24 mouse cellular contexts compared by ENCODE assay signal in the genomic region with DNA sequence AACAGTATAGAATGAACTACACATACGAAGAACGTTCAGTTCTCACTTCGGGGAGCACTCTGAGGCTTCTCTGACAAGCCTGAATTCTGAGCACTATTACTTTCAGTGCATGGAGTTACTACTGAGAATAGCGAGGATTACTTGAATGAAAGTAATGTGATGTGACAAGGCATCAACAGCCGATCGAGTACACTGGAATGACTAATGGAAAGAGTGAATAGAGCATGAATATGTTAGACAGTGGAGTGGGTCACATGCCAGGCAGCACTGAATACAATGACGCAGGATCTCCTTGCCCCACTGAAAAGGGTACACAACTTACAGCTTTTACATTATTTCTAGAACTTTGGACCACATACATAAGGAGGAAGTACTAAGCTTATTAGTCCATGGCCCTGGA.
A peak's percentile ranks its signal among the peaks of the same experiment; 100 is the strongest.
DNase-seq lines count a peak whose midpoint lies in the region; ATAC-seq and TF ChIP-seq lines count a peak whose summit lies in the region.
"Had no signal": no experiment of that assay in that cellular context is flagged by ENCODE, and none has a peak within 500 bp of the region (broad histone marks: within the 10 kb centered on the region; RNA-seq: fewer than 3 reads in every experiment).

No protein-coding gene starts in this region.

- TF ChIP-seq CTCF in embryonic fibroblast, embryonic 13.5 days (IDR thresholded peaks at IDR 0.05; ENCODE audit: borderline replicate concordance, insufficient read depth, low read length): no peak

- H3K9ac ChIP-seq in forebrain, embryonic 14.5 days (ENCODE audit: low read length): no peak overlapping the region
- no peak overlapping the region for H3K9ac ChIP-seq in forebrain, embryonic 16.5 days (replicated peaks; ENCODE audit: low read depth, low read length)
- H3K9ac ChIP-seq in midbrain, embryonic 13.5 days (replicated peaks): no peak overlapping the region
- no peak overlapping the region for H3K9ac ChIP-seq in midbrain, embryonic 15.5 days
- H3K9ac ChIP-seq: embryonic facial prominence, embryonic 12.5 days; forebrain, embryonic 12.5 days; forebrain, embryonic 15.5 days had no signal

- DNase-seq in forebrain, embryonic 14.5 days (ENCODE audit: low spot score): peak; percentile 11
- DNase-seq in retina, postnatal 1 day: peak; percentile 65
- DNase-seq in kidney, postnatal 14 days: no peak
- DNase-seq: adrenal gland, adult 8-10 months; adrenal gland, postnatal 25 days; B cell, adult 2 months; cerebellum, adult 11-12 months; cerebellum, adult 2 months; cerebellum, adult 9-10 months; cerebellum, postnatal 10 days; cerebellum, postnatal 25 days had no signal

- no peak for TF ChIP-seq POLR2A in embryonic fibroblast, embryonic 13.5 days (IDR thresholded peaks at IDR 0.05; ENCODE audit: low read depth, low read length)

- ATAC-seq in forebrain, embryonic 14.5 days: no peak
- no peak for ATAC-seq in forebrain, embryonic 16.5 days
- ATAC-seq in midbrain, embryonic 13.5 days: peak; percentile 40; the same call in 1 of the 2 replicates
- no peak for ATAC-seq in midbrain, embryonic 15.5 days (replicated peaks)
- no peak for ATAC-seq in CD4-positive, CD25-positive, alpha-beta regulatory T cell, adult 4 months
- ATAC-seq: activated CD4-positive, CD25-positive, alpha-beta regulatory T cell, adult 4 months; forebrain, embryonic 15.5 days had no signal

- no peak overlapping the region for H3K4me3 ChIP-seq in forebrain, embryonic 14.5 days (ENCODE audit: low read depth, low read length)
- no peak overlapping the region for H3K4me3 ChIP-seq in forebrain, embryonic 16.5 days (replicated peaks; ENCODE audit: low read length)
- H3K4me3 ChIP-seq in midbrain, embryonic 13.5 days (replicated peaks): no peak overlapping the region
- no peak overlapping the region for H3K4me3 ChIP-seq in midbrain, embryonic 15.5 days
- H3K4me3 ChIP-seq in embryonic fibroblast, embryonic 13.5 days (ENCODE audit: insufficient read depth, low read length): no peak overlapping the region
- H3K4me3 ChIP-seq: embryonic facial prominence, embryonic 10.5 days; embryonic facial prominence, embryonic 12.5 days; erythroblast, embryonic 14.5 days; forebrain, embryonic 10.5 days; forebrain, embryonic 12.5 days; forebrain, embryonic 15.5 days had no signal

- H3K4me1 ChIP-seq in forebrain, embryonic 14.5 days (ENCODE audit: control insufficient read depth, insufficient read depth, low read length): no peaks in the 10 kb centered on the region
- no peaks in the 10 kb centered on the region for H3K4me1 ChIP-seq in forebrain, embryonic 16.5 days (replicated peaks; ENCODE audit: control insufficient read depth, insufficient read depth, low read length)
- no peaks in the 10 kb centered on the region for H3K4me1 ChIP-seq in midbrain, embryonic 13.5 days (replicated peaks)
- peaks cover 4% of the 10 kb centered on the region; the same call in 1 of the 2 replicates for H3K4me1 ChIP-seq in midbrain, embryonic 15.5 days
- H3K4me1 ChIP-seq in embryonic fibroblast, embryonic 13.5 days (ENCODE audit: control insufficient read depth, insufficient read depth, low read length): peaks cover 13% of the 10 kb centered on the region
- H3K4me1 ChIP-seq: embryonic facial prominence, embryonic 10.5 days; embryonic facial prominence, embryonic 12.5 days; forebrain, embryonic 15.5 days had no signal

- H3K27ac ChIP-seq in forebrain, embryonic 14.5 days (ENCODE audit: low read depth, low read length): no peak overlapping the region
- H3K27ac ChIP-seq in forebrain, embryonic 16.5 days (ENCODE audit: low read length): no peak overlapping the region
- no peak overlapping the region for H3K27ac ChIP-seq in midbrain, embryonic 13.5 days
- no peak overlapping the region for H3K27ac ChIP-seq in midbrain, embryonic 15.5 days
- peak overlapping the region; percentile 84; the same call in 1 of the 2 replicates for H3K27ac ChIP-seq in embryonic fibroblast, embryonic 13.5 days (ENCODE audit: insufficient read depth, low read length)
- H3K27ac ChIP-seq: embryonic facial prominence, embryonic 10.5 days; embryonic facial prominence, embryonic 12.5 days; forebrain, embryonic 10.5 days; forebrain, embryonic 12.5 days; forebrain, embryonic 15.5 days had no signal

- no peaks in the 10 kb centered on the region for H3K36me3 ChIP-seq in forebrain, embryonic 14.5 days (ENCODE audit: control insufficient read depth, insufficient read depth, low read length)
- H3K36me3 ChIP-seq in forebrain, embryonic 16.5 days (ENCODE audit: control insufficient read depth, insufficient read depth): no peaks in the 10 kb centered on the region
- H3K36me3 ChIP-seq in midbrain, embryonic 13.5 days: no peaks in the 10 kb centered on the region
- no peaks in the 10 kb centered on the region for H3K36me3 ChIP-seq in midbrain, embryonic 15.5 days (replicated peaks)
- H3K36me3 ChIP-seq: embryonic facial prominence, embryonic 10.5 days; embryonic facial prominence, embryonic 12.5 days; forebrain, embryonic 10.5 days; forebrain, embryonic 12.5 days; forebrain, embryonic 15.5 days had no signal

- H3K9me3 ChIP-seq in forebrain, embryonic 14.5 days (replicated peaks; ENCODE audit: control insufficient read depth, low read length): no peaks in the 10 kb centered on the region
- H3K9me3 ChIP-seq in forebrain, embryonic 16.5 days (ENCODE audit: control insufficient read depth, low read length): no peaks in the 10 kb centered on the region; the same call in 1 of the 2 replicates
- no peaks in the 10 kb centered on the region for H3K9me3 ChIP-seq in midbrain, embryonic 13.5 days
- H3K9me3 ChIP-seq in midbrain, embryonic 15.5 days: no peaks in the 10 kb centered on the region
- H3K9me3 ChIP-seq: embryonic facial prominence, embryonic 10.5 days; embryonic facial prominence, embryonic 12.5 days; forebrain, embryonic 10.5 days; forebrain, embryonic 15.5 days had no signal

- WGBS in forebrain, embryonic 14.5 days: 59% methylated on average over 7 of the region's 7 CpGs
- WGBS in forebrain, embryonic 16.5 days: 53% methylated on average over 7 of the region's 7 CpGs
- WGBS in midbrain, embryonic 13.5 days: 58% methylated on average over 7 of the region's 7 CpGs
- WGBS in midbrain, embryonic 15.5 days: 52% methylated on average over 7 of the region's 7 CpGs

- H3K27me3 ChIP-seq in forebrain, embryonic 14.5 days (replicated peaks; ENCODE audit: control insufficient read depth, insufficient read depth, low read length): no peaks in the 10 kb centered on the region
- H3K27me3 ChIP-seq in forebrain, embryonic 16.5 days (replicated peaks; ENCODE audit: control insufficient read depth, insufficient read depth, low read length): no peaks in the 10 kb centered on the region
- no peaks in the 10 kb centered on the region for H3K27me3 ChIP-seq in midbrain, embryonic 13.5 days
- H3K27me3 ChIP-seq in midbrain, embryonic 15.5 days (replicated peaks): no peaks in the 10 kb centered on the region
- H3K27me3 ChIP-seq: forebrain, embryonic 12.5 days; forebrain, embryonic 15.5 days; Patski had no signal

- no peak overlapping the region for H3K4me2 ChIP-seq in forebrain, embryonic 14.5 days (ENCODE audit: low read length)
- no peak overlapping the region for H3K4me2 ChIP-seq in forebrain, embryonic 16.5 days (ENCODE audit: low read length)
- no peak overlapping the region for H3K4me2 ChIP-seq in midbrain, embryonic 13.5 days (replicated peaks)
- H3K4me2 ChIP-seq in midbrain, embryonic 15.5 days: no peak overlapping the region
- H3K4me2 ChIP-seq: embryonic facial prominence, embryonic 12.5 days; forebrain, embryonic 12.5 days; forebrain, embryonic 15.5 days had no signal
